Mouse (Mus musculus) cerebellum, adult 2 months (tissue): ENCODE measurements at regions not wholly inside any gene's neighbourhood (a gene's known extent, or its start where the extent isn't known, plus 50 kb on each side); places are given as distances from the start of the nearest gene placed in this dataset.

ENCODE experiments used
- CTCF ChIP-seq: fragments of 200-500 bp; IDR thresholded peaks from 2 replicates; pipeline ENCODE4 v1.5.1; 2011; ENCODE audit warnings: low read depth, mild to moderate bottlenecking, control low read depth, low read length, moderate library complexity, borderline replicate concordance; ENCODE audit not compliant: insufficient read depth
- POLR2A ChIP-seq: fragments of 200-500 bp; IDR thresholded peaks from 2 replicates; pipeline ENCODE4 v1.6.1; 2011; ENCODE audit warnings: low read length, control low read depth, borderline replicate concordance; ENCODE audit not compliant: insufficient read depth

DNA sequence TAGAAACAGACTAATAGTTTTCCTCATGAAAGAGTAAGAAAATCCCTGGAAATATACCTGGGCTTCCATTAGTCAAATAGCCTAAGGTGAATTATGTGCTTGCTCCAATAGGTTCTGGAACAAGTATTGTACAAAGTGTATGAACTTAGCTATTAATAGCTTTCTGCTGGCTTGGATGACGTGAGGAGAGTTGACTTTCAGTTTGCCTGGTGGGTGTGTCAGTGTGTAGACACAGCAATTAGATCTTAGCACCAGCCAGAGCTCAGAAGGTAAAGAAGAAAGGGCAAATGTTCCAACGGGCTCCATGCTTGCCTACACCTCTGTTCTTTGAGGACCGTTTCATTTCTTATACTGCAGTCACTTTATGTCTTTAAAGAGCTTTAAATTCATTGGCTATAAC, 654.8 kb upstream of the Mef2c start:
- TF ChIP-seq CTCF, result no peak
- TF ChIP-seq POLR2A, result no peak
